ENCODE assay signal across 15 mouse cellular contexts in the genomic region with DNA sequence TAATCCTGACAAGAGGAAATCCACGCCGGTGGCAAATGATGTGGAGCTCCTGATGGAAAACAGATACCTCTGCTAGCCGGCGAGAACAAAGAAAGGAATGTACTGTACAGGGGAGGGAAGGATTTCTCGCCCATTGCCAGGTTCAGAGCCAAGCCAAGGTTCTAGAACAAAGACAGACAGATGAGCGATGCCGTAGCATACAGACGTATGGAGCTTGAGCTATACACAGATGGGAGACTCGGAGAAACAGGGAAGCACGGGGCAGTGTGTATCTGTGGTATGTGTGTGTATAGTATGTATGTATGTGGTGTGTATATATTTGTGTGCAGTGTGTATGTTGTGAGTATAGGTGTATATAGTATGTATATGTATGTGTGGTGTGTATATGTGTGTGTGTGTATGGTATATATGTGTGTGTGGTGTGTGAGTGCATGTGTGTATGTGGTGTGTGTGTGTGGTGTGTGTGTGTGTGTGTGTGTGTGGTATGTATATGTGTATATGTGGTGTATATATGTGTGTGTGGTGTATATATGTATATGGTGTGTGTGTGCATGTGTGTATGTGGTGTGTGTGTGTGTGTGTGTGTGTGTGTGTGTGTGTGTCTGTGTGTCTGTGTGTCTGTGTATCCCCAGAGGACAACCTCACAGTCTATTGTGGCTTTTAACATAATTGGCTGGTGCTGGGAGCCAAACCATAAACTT.
DNase-seq lines count a peak whose midpoint lies in the region; ATAC-seq and TF ChIP-seq lines count a peak whose summit lies in the region.
"Had no signal": no experiment of that assay in that cellular context is flagged by ENCODE, and none has a peak within 500 bp of the region (broad histone marks: within the 10 kb centered on the region; RNA-seq: fewer than 3 reads in every experiment).

No protein-coding gene starts in this region.

- H3K9ac ChIP-seq in forebrain, embryonic 13.5 days: no peak overlapping the region
- H3K9ac ChIP-seq in forebrain, embryonic 12.5 days: no peak overlapping the region
- H3K9ac ChIP-seq in hindbrain, postnatal 0 days (replicated peaks; ENCODE audit: low read length): no peak overlapping the region
- H3K9ac ChIP-seq in hindbrain, embryonic 16.5 days (ENCODE audit: low read depth, low read length): no peak overlapping the region; the same call in 1 of the 2 replicates
- H3K9ac ChIP-seq in embryonic facial prominence, embryonic 11.5 days (replicated peaks; ENCODE audit: low read length): no peak overlapping the region
- no peak overlapping the region for H3K9ac ChIP-seq in intestine, embryonic 16.5 days (ENCODE audit: low read depth, low read length)
- H3K9ac ChIP-seq: limb, embryonic 13.5 days had no signal

- peak; percentile 81 for ATAC-seq in forebrain, embryonic 13.5 days
- no peak for ATAC-seq in forebrain, embryonic 12.5 days (ENCODE audit: low FRiP score)
- ATAC-seq in hindbrain, postnatal 0 days: peak; percentile 39; the same call in 1 of the 2 replicates
- no peak for ATAC-seq in hindbrain, embryonic 16.5 days
- ATAC-seq in embryonic facial prominence, embryonic 11.5 days (replicated peaks; ENCODE audit: insufficient number of reproducible peaks, low FRiP score, low TSS enrichment, low read depth): peak; percentile 46; the same call in 1 of the 2 replicates
- peak; percentile 62 for ATAC-seq in intestine, embryonic 16.5 days
- ATAC-seq in inflammation-experienced regulatory T-cells, adult 6 months: no peak

- peak; percentile 35 for DNase-seq in hindbrain, postnatal 0 days (ENCODE audit: low spot score)
- DNase-seq in embryonic facial prominence, embryonic 11.5 days (ENCODE audit: low spot score): peak; percentile 55
- DNase-seq in thymus, postnatal 25 days: no peak
- DNase-seq: adrenal gland, adult 8-10 months; cerebellum, postnatal 36 days; gastrocnemius, postnatal 14 days; kidney, postnatal 10 days; right cerebral cortex, postnatal 25 days; thymus, postnatal 36 days had no signal

- WGBS in forebrain, embryonic 13.5 days: 63% methylated on average over 10 of the region's 10 CpGs
- WGBS in forebrain, embryonic 12.5 days: 80% methylated on average over 10 of the region's 10 CpGs
- 46% methylated on average over 10 of the region's 10 CpGs for WGBS in hindbrain, postnatal 0 days
- WGBS in hindbrain, embryonic 16.5 days: 61% methylated on average over 10 of the region's 10 CpGs
- 63% methylated on average over 10 of the region's 10 CpGs for WGBS in embryonic facial prominence, embryonic 11.5 days
- 47% methylated on average over 10 of the region's 10 CpGs for WGBS in intestine, embryonic 16.5 days

- no peaks in the 10 kb centered on the region for H3K36me3 ChIP-seq in forebrain, embryonic 13.5 days (ENCODE audit: poor library complexity, severe bottlenecking)
- H3K36me3 ChIP-seq in forebrain, embryonic 12.5 days (replicated peaks): no peaks in the 10 kb centered on the region
- no peaks in the 10 kb centered on the region for H3K36me3 ChIP-seq in hindbrain, postnatal 0 days (ENCODE audit: insufficient read depth, low read length)
- no peaks in the 10 kb centered on the region for H3K36me3 ChIP-seq in hindbrain, embryonic 16.5 days (ENCODE audit: control insufficient read depth, insufficient read depth, low read length)
- no peaks in the 10 kb centered on the region for H3K36me3 ChIP-seq in embryonic facial prominence, embryonic 11.5 days (replicated peaks; ENCODE audit: control insufficient read depth, insufficient read depth, low read depth, low read length)
- H3K36me3 ChIP-seq in intestine, embryonic 16.5 days (ENCODE audit: control insufficient read depth, insufficient read depth, low read length): no peaks in the 10 kb centered on the region
- H3K36me3 ChIP-seq: limb, embryonic 13.5 days had no signal

- no peak overlapping the region for H3K4me3 ChIP-seq in forebrain, embryonic 13.5 days
- H3K4me3 ChIP-seq in forebrain, embryonic 12.5 days (replicated peaks): no peak overlapping the region
- no peak overlapping the region for H3K4me3 ChIP-seq in hindbrain, postnatal 0 days (ENCODE audit: low read length)
- no peak overlapping the region for H3K4me3 ChIP-seq in hindbrain, embryonic 16.5 days (ENCODE audit: low read length)
- H3K4me3 ChIP-seq in embryonic facial prominence, embryonic 11.5 days (ENCODE audit: low read depth, low read length): no peak overlapping the region
- H3K4me3 ChIP-seq in intestine, embryonic 16.5 days (ENCODE audit: low read length): no peak overlapping the region
- H3K4me3 ChIP-seq: limb, embryonic 13.5 days had no signal

- no peaks in the 10 kb centered on the region for H3K27me3 ChIP-seq in forebrain, embryonic 13.5 days
- no peaks in the 10 kb centered on the region for H3K27me3 ChIP-seq in forebrain, embryonic 12.5 days
- no peaks in the 10 kb centered on the region for H3K27me3 ChIP-seq in hindbrain, postnatal 0 days (ENCODE audit: insufficient read depth, low read length)
- no peaks in the 10 kb centered on the region for H3K27me3 ChIP-seq in hindbrain, embryonic 16.5 days (replicated peaks; ENCODE audit: control insufficient read depth, insufficient read depth, low read length)
- no peaks in the 10 kb centered on the region for H3K27me3 ChIP-seq in embryonic facial prominence, embryonic 11.5 days (ENCODE audit: control insufficient read depth, insufficient read depth, low read length)
- no peaks in the 10 kb centered on the region for H3K27me3 ChIP-seq in intestine, embryonic 16.5 days (replicated peaks; ENCODE audit: control insufficient read depth, insufficient read depth, low read length)
- H3K27me3 ChIP-seq: limb, embryonic 13.5 days had no signal

- H3K9me3 ChIP-seq in forebrain, embryonic 13.5 days (replicated peaks): 0 out of 2 replicates have a peak, but pooled peaks cover 3% of the 10 kb centered on the region
- H3K9me3 ChIP-seq in forebrain, embryonic 12.5 days: no peaks in the 10 kb centered on the region
- H3K9me3 ChIP-seq in hindbrain, postnatal 0 days (ENCODE audit: low read length): peaks cover 4% of the 10 kb centered on the region; the same call in 1 of the 2 replicates
- H3K9me3 ChIP-seq in hindbrain, embryonic 16.5 days (ENCODE audit: control insufficient read depth, low read length): no peaks in the 10 kb centered on the region
- no peaks in the 10 kb centered on the region for H3K9me3 ChIP-seq in embryonic facial prominence, embryonic 11.5 days (replicated peaks; ENCODE audit: control insufficient read depth, low read length)
- H3K9me3 ChIP-seq in intestine, embryonic 16.5 days (ENCODE audit: control insufficient read depth, low read length): no peaks in the 10 kb centered on the region
- H3K9me3 ChIP-seq: limb, embryonic 13.5 days had no signal

- H3K4me2 ChIP-seq in forebrain, embryonic 13.5 days: no peak overlapping the region
- no peak overlapping the region for H3K4me2 ChIP-seq in forebrain, embryonic 12.5 days
- H3K4me2 ChIP-seq in hindbrain, postnatal 0 days (ENCODE audit: low read depth, low read length): 0 out of 2 replicates have a peak overlapping the region, but pooled peaks have one; percentile 5
- H3K4me2 ChIP-seq in hindbrain, embryonic 16.5 days (ENCODE audit: low read length): no peak overlapping the region
- H3K4me2 ChIP-seq in embryonic facial prominence, embryonic 11.5 days (ENCODE audit: low read depth, low read length): no peak overlapping the region
- no peak overlapping the region for H3K4me2 ChIP-seq in intestine, embryonic 16.5 days (ENCODE audit: low read depth, low read length)
- H3K4me2 ChIP-seq: limb, embryonic 13.5 days had no signal

- no peak for TF ChIP-seq CTCF in hindbrain, postnatal 0 days (IDR thresholded peaks at IDR 0.05; ENCODE audit: low read depth)

- no peak overlapping the region for H3K27ac ChIP-seq in forebrain, embryonic 13.5 days
- no peak overlapping the region for H3K27ac ChIP-seq in forebrain, embryonic 12.5 days
- no peak overlapping the region for H3K27ac ChIP-seq in hindbrain, postnatal 0 days
- no peak overlapping the region for H3K27ac ChIP-seq in hindbrain, embryonic 16.5 days (ENCODE audit: low read depth, low read length)
- H3K27ac ChIP-seq in embryonic facial prominence, embryonic 11.5 days (replicated peaks; ENCODE audit: low read depth, low read length): no peak overlapping the region
- no peak overlapping the region for H3K27ac ChIP-seq in intestine, embryonic 16.5 days (ENCODE audit: low read length)
- H3K27ac ChIP-seq: limb, embryonic 13.5 days had no signal

- no peaks in the 10 kb centered on the region for H3K4me1 ChIP-seq in forebrain, embryonic 13.5 days
- no peaks in the 10 kb centered on the region for H3K4me1 ChIP-seq in forebrain, embryonic 12.5 days
- no peaks in the 10 kb centered on the region for H3K4me1 ChIP-seq in hindbrain, postnatal 0 days (ENCODE audit: insufficient read depth, low read length)
- H3K4me1 ChIP-seq in hindbrain, embryonic 16.5 days (ENCODE audit: control insufficient read depth, insufficient read depth, low read depth, low read length): no peaks in the 10 kb centered on the region
- no peaks in the 10 kb centered on the region for H3K4me1 ChIP-seq in embryonic facial prominence, embryonic 11.5 days (ENCODE audit: control insufficient read depth, insufficient read depth, low read length)
- 0 out of 2 replicates have a peak, but pooled peaks cover 5% of the 10 kb centered on the region for H3K4me1 ChIP-seq in intestine, embryonic 16.5 days (ENCODE audit: control insufficient read depth, insufficient read depth, low read length)
- H3K4me1 ChIP-seq: limb, embryonic 13.5 days had no signal

Comparison
In these comparisons a context has a peak if more than half of its experiments do, and no peak if none do; other contexts are left out.
1. ATAC-seq: peak in forebrain, embryonic 13.5 days (single experiment), hindbrain, postnatal 0 days (single experiment), embryonic facial prominence, embryonic 11.5 days (single experiment) and intestine, embryonic 16.5 days (single experiment); none in forebrain, embryonic 12.5 days (single experiment), hindbrain, embryonic 16.5 days (single experiment) and inflammation-experienced regulatory T-cells, adult 6 months (single experiment).